8 mouse cellular contexts compared by ENCODE assay signal in the genomic region with DNA sequence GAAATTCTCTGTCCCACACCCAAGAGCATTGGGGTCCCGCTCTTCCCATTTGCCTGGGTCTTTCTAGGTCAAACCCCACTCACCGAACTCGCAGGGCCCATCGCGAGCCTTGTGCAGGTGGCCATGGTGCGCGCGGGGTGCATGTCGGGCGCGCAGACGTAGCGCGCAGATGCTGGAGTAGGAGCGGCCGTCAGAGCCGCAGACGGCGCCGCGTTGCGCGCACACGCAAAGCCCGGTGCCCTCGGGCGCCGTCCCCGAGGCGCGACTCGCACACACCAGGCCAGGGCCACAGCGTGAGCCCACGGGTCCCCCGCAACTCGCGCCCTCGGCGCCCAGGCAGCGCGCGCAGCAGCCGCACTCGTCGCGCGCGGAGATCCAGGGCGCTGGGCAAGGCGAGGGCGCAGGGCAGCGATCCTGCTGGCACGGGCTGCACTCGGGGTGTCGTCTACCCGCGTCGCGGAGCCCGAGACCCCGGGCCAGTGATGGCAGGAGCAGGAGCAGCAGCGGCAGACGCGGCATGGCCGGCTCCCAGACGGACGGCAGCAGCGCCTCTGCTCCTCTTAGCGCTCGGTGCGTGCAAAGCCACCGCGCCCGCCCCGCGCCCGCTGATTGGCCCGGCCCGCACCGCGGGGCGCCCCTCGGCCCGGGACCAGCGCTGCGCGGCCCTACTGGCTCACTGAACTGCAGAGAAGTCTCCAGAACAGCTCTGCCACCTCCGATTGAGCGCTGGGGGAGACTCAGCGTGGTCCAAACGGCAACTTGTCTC. TPM values are rescaled to one million over a fixed set of nuclear protein-coding genes. Genes with fewer than 3 reads are reported as not detected.
DNase-seq lines count a peak whose midpoint lies in the region; ATAC-seq and TF ChIP-seq lines count a peak whose summit lies in the region.

A gene (minus strand): TSS at position 649 of the 766 bp plus-strand sequence.

- H3K9me3 ChIP-seq in hindbrain, embryonic 13.5 days = no peaks in the 10 kb centered on the region
- no peaks in the 10 kb centered on the region for H3K9me3 ChIP-seq in midbrain, postnatal 0 days (ENCODE audit: low read length)

- peak within 1 kb of the TSS; percentile 87 for H3K9ac ChIP-seq in hindbrain, embryonic 13.5 days
- peak within 1 kb of the TSS; percentile 65 for H3K9ac ChIP-seq in midbrain, postnatal 0 days (replicated peaks; ENCODE audit: low read length, poor library complexity, severe bottlenecking)

- peak within 1 kb of the TSS; percentile 59 for H3K4me3 ChIP-seq in hindbrain, embryonic 13.5 days
- peak within 1 kb of the TSS; percentile 55 for H3K4me3 ChIP-seq in midbrain, postnatal 0 days (ENCODE audit: low read depth, low read length)

- H3K27me3 ChIP-seq in hindbrain, embryonic 13.5 days = peaks cover 33% of the 10 kb centered on the region
- peaks cover 6% of the 10 kb centered on the region; the same call in 1 of the 2 replicates for H3K27me3 ChIP-seq in midbrain, postnatal 0 days (ENCODE audit: insufficient read depth, low read length)

- no peak for ATAC-seq in hindbrain, embryonic 13.5 days (ENCODE audit: low FRiP score)
- no peak; the same call in 1 of the 2 replicates for ATAC-seq in midbrain, postnatal 0 days (ENCODE audit: low FRiP score)
- no peak for ATAC-seq in CD4-positive, CD25-positive, alpha-beta regulatory T cell, adult 4 months
- ATAC-seq in frontal cortex, adult (ENCODE audit: low TSS enrichment) = no peak

- H3K4me1 ChIP-seq in hindbrain, embryonic 13.5 days (replicated peaks) = peaks cover 85% of the 10 kb centered on the region
- H3K4me1 ChIP-seq in midbrain, postnatal 0 days (ENCODE audit: insufficient read depth, low read length) = peaks cover 18% of the 10 kb centered on the region

- under 1% methylated on average over 91 of the region's 91 CpGs for WGBS in hindbrain, embryonic 13.5 days
- WGBS in midbrain, postnatal 0 days = under 1% methylated on average over 81 of the region's 91 CpGs

- H3K27ac ChIP-seq in hindbrain, embryonic 13.5 days = peak within 1 kb of the TSS; percentile 97
- H3K27ac ChIP-seq in midbrain, postnatal 0 days (ENCODE audit: low read depth, low read length) = peak within 1 kb of the TSS; percentile 74

- TF ChIP-seq CTCF in midbrain, postnatal 0 days (IDR thresholded peaks at IDR 0.05) = no peak

- DNase-seq in kidney, postnatal 4 days = peak; percentile 27 to 44
- DNase-seq in kidney, postnatal 36 days = no peak
- DNase-seq in embryo, embryonic 9.5 days (ENCODE audit: extremely low spot score) = peak; percentile 40
- DNase-seq in midbrain, postnatal 0 days (ENCODE audit: low spot score) = peak; percentile 61
- DNase-seq in thymus, adult 18-20 months = no peak

- H3K36me3 ChIP-seq in hindbrain, embryonic 13.5 days = no peaks in the 10 kb centered on the region
- no peaks in the 10 kb centered on the region for H3K36me3 ChIP-seq in midbrain, postnatal 0 days (ENCODE audit: insufficient read depth, low read length)

- peak within 1 kb of the TSS; percentile 63 for H3K4me2 ChIP-seq in hindbrain, embryonic 13.5 days
- peak within 1 kb of the TSS; percentile 69 for H3K4me2 ChIP-seq in midbrain, postnatal 0 days (ENCODE audit: low read depth, low read length, poor library complexity, severe bottlenecking)

RNA-seq across cellular contexts. Expression of the gene that starts here (rescaled TPM):
- polyA plus RNA-seq in hindbrain, embryonic 13.5 days (2015; fragmentation: Nextera tagmentation; extraction: Ambion mirVana) = 50.5 and 67.0 TPM in 2 replicates
- total RNA-seq in midbrain, postnatal 0 days (2014; rRNA removed) = 36.5 and 51.6 TPM in 2 replicates
- polyA plus RNA-seq in midbrain, postnatal 0 days (2015; fragmentation: Nextera tagmentation; extraction: Ambion mirVana) = 8.5 and 10.3 TPM in 2 replicates
- not detected for polyA plus RNA-seq in CD4-positive, CD25-positive, alpha-beta regulatory T cell, adult 4 months (2017; shearing (Covaris generic))

Comparison
In these comparisons a context has a peak if more than half of its experiments do, and no peak if none do; other contexts are left out.
1. DNase-seq: peak in kidney, postnatal 4 days (2 of 2), embryo, embryonic 9.5 days (single experiment) and midbrain, postnatal 0 days (single experiment); none in kidney, postnatal 36 days (0 of 2) and thymus, adult 18-20 months (0 of 2).